Mouse (Mus musculus) adrenal gland, postnatal 4 days (tissue): ENCODE measurements around the gene Scaf8. TPM values are rescaled to one million over a fixed set of nuclear protein-coding genes. Genes with fewer than 3 reads are reported as not detected.
"Not testable (repeated sequence)": the region's sequence is repeated elsewhere in the genome, so short reads cannot be mapped to it uniquely, and the experiment has no call there.

Experiments used
- DNase-seq, 2 experiments: peaks; one replicate each; pipeline ENCODE4 v3.0.0; 2021 to 2022; ENCODE audit warnings: low spot score in 2 of 2, mixed read lengths in 2 of 2
- total RNA-seq, 2 experiments: library from RNA; stranded (reverse); gene quantifications; 2 replicates each; pipeline ENCODE4 v1.2.3; 2021

Gene Scaf8
- total RNA-seq, 2 experiments from 2014 or later, result 57.3 to 60.4 TPM

DNA sequence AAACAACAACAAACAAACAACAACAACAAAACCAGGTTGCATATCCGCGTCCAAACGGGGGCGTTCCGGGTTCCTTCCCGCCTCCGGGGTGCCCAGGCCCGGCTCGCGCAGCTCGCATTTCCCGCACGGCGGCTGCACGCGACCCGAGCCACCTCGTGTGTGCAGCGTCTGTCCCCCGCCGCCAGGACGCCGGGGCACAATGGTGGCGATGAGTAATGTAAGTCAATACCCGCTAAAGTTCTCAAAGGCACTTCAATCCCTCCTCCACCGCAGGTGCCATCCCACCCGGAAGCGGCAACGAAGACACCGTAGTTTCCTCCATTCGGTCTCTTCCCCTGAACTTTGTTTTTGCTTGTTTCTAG, 433 bp upstream of the Scaf8 start:
- no peak for DNase-seq

DNA sequence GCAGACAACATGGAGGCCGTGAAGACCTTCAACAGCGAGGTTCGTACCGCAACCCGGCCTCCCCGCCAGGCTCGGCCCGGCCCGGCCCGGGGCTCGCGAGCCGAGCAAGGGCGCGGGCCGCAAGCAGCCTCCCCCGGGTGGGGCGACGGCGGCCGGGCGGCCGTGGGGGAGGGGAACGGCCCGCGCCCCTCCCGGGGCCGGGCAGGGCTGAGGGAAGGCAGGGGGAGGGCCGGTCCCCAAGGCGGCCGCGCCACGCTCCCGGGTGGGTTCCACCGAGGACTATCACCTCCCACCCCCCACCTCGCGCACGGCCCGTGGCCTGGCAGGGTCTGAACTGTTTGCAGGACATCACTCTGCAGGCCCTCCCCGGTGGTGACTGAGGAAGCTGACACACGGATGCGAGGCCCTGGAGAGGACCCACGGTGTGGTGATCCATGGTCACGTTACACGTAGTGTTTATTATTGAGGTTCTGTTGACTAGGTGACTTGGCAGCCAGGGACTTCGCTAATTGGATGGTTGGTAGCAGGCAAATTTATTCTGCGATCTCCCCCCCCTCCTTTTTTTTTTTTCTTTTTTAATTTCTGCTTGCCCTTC, 705 bp downstream of the Scaf8 start:
- peak; percentile 55 to 56 for DNase-seq

DNA sequence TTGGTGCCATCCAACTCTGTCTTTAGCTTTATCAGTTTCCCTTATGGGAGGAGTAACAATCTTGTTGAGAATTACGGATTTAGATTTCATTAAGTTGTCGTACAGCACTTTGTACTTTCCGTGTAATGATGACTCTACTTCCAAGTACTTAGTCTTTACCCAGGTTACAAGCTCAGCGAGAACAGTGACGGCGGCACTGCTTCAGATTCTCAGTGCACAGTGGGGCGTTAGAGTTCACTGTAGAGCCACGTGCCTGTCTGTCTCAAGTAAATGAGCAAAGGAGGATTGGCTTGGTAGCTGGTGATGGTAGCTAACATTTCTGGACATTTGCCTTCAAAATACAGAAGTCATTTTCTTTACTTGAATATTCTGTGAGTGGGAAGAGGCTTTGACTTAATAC, 6.2 kb downstream of the Scaf8 start:
- not testable (repeated sequence) for DNase-seq

DNA sequence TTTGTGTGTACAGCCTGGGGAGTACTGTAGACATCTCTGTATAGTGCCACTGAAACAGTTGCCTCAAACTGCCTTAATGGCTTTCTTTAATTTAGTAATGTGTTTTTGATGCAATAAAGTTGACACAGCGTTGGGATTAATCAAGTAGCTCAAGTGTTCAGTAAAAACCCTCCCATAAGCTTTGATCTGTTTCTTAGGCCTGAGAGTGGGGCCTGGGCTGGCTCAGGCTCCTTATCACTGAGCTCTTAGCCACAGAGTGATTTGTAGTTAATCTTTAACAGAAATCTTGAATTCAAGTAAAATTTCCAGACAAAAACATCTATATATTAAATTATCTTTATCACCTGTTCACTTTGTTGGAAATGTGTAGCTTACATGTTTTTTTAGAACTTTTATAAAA, 8.8 kb downstream of the Scaf8 start:
- DNase-seq, result not testable (repeated sequence)

DNA sequence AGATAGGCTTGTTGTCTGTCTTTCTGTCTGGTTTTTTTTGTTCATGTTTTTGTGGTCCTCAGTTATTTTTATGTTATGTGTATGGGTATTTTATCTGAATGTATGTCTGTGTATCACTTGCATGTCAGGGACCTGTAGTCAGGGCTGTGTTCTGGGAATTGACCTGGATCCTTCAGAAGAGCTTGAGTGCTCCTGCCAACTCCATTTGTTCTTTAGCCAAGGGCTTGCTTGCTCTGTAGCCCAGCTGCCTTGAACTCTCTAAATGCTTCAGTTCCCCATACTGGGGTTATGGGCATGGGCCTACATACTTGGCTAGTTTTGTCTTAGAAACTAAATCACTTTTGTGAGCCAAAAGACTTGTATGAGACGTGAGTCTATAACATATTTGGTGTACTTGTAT, 13.9 kb downstream of the Scaf8 start:
- DNase-seq, result no peak

DNA sequence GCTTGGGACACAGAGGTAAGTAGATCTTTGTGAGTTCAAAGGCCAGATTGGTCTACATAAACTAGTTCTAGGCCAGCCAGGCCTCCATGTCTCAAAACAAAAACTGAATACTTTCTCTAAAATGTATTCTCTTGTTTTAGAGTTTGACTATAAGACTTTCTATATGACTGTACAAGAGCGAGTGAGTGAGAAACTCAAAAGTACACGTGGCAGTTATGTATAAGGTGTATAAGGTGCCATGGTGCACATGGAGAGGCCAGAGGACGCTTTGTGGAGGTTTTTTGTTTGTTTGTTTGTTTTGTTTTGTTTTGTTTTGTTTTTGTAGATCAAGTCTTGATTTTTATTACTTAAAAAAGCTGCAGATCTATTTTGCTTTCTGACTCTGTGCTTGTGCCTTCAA, 15.0 kb downstream of the Scaf8 start:
- no peak for DNase-seq

DNA sequence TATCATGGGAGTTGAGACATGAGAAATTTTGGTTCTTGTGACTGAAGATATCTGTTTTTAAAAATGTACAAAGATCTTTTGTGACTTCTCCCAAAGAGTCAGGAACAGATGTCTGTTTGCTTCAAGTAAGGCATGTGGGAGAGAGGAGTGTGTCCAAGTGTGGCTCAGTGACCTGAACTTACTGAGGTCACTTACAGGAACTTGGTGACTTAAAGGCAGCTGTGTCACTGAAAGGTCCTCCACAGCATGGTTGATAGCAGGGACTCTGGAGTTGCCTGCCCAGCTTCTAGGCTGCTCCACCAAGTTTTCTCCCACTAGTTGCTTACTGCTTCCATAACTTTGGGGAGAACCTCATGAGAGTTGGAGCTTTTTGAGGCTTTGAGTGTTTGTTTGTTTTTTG, 20.6 kb downstream of the Scaf8 start:
- no peak for DNase-seq

DNA sequence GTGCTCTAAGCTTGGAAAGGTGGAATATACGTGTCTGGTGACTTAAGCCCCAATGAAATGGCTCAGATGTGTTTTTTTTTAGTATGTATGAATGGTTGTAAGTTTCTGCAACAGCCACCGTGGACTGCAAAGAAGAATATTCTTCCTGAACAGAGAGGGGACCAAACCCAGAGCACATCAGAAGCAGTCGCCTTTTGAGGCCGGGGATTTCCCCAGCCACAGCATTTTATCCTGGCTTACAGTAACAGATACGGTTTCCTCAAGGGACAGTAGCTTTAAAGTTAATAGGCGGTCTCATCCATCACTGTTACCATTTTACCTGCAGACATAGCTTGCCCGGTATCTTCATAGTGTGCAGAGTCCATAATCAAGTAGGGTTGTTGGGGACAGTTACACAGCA, 21.4 kb downstream of the Scaf8 start:
- no peak for DNase-seq

DNA sequence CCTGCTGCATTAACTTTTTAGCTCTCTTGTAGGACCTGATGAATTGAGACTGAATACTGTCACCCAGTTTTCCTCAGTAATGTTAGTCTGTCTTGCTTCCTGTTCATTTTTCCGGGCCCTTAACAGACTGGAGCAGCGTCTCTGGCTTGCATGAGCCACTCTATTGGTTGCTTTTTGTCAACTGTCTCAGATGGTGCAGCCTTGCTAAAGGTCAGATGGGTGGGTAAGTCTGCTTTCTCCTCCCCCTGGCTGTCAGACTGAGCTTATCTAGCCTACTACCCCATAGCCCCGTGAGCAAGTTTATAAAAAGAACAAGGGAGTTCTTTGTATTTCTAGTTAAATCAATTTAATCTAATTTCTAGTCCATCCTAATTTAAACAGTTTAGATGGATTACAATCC, 23.6 kb downstream of the Scaf8 start:
- no peak for DNase-seq

DNA sequence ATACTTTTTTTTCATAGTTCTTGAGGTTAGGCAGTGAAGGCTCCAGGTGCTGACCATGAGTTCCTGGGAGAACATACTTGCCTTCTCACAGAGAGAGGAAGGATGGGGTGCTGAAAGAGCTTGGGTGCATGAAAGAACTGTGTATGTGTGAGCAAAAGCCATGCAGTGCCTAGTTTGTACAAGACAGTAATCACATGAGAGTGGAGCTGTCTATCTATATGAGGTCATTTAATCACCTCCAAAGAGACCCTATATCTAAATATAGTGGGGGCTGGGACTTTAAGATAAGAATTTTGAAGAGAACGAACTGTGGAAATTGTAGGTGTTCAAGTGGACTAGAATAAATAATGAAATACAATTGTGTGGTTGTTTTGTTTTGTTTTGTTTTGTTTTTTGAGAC, 25.3 kb downstream of the Scaf8 start:
- no peak for DNase-seq

DNA sequence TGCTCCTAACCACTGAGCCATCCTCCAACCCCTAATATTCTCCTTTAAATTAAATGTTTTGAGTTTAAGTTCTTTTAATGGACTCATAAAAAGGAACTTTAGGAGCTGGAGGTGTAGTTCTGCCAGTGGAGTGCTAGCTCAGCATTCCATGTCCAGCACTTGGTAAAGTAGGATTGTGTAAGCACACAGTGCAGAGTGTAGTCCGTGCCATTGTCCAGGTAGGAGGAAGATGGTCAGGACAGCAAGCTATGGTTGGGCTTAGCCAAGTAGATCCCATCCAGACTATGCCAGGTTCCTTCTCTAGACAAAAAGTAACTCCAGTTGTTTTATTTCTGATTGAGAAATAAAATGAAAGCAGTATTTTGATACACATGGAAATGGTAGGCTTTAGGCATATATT, 34.1 kb downstream of the Scaf8 start:
- DNase-seq, result no peak

DNA sequence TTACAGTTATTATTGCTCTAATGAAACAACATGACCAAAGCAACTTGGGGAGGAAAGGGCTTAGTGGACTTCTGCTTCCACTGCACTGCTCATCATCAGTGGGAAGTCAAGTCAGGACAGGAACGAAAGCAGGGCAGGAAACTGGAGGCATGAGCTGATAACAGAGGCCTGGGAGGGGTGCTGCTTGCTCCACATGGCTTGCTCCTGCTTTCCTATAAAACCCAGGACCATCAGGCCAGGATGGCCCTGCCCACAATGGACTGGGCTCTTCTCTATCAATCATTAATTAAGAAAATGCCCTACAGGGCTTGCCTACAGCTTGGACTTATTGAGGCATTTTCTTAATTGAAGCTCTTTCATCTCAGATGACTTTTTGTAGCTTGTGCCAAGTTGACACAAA, 34.8 kb downstream of the Scaf8 start:
- DNase-seq, result no peak

DNA sequence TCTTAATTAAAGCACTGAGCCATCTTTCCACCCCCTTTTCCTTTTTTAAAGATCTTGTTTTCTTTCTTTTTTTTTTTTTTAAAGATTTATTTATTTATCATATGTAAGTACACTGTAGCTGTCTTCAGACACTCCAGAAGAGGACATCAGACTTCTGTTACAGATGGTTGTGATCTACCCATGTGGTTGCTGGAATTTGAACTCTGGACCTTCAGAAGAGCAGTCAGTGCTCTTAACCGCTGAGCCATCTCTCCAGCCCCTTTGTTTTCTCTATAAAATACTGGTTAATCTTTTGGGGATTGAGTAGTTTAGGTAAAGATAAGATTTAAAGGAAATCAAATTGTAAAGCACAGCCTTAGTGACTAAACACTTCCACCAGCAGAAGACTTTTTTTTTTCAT, 35.9 kb downstream of the Scaf8 start:
- not testable (repeated sequence) for DNase-seq

DNA sequence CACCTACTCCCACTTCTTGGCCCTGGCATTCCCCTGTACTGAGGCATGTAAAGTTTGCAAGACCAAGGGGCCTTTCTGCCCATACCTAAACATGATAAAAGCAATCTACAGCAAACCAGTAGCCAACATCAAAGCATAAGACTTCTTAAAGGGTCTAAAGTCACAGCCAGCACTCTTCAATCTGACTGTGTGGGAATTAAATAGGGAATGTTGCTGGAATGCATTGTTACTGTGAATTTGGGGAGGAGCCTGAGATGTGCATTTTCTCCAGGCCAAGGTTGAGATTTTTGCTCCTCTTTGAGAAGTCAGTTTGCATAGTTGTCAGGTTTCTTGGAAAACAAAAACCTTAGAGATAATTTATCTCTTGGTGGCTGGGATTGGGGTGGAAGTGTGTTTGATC, 36.4 kb downstream of the Scaf8 start:
- DNase-seq, result no peak

DNA sequence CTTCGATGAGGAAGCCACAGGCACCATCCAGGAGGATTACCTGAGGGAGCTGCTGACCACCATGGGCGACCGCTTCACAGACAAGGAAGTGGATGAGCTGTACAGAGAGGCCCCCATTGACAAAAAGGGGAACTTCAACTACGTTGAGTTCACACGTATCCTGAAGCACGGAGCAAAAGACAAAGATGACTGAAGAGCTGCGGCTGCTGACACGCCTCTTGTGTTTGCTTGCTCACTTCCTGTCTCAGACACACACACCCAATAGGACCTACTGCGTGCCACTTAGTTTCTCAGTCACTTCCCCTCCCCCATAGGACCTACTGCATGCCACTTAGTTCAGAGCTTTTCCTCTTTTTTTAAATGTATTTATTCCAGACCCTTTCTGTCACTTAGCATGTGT, 41.4 kb downstream of the Scaf8 start:
- not testable (repeated sequence) for DNase-seq

DNA sequence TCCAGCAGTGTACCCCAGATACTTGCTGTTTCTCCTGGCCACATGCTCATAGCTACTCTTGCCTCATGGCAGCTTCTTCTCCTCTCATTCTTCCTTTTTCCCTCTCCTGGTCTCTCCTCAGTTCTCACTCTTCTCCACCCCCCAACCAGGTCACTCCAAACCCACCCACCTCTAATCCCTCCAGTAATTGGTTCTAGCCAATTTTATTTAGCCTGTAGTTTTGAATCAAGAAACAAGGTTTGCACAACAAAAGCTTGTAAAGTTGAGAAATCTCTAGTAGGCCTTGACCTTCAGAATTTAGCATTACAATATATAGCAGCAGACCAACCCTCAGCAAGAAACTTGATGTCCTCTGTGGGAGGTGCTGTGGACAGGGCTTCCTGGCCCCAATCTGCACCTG, 42.2 kb downstream of the Scaf8 start:
- no peak for DNase-seq

DNA sequence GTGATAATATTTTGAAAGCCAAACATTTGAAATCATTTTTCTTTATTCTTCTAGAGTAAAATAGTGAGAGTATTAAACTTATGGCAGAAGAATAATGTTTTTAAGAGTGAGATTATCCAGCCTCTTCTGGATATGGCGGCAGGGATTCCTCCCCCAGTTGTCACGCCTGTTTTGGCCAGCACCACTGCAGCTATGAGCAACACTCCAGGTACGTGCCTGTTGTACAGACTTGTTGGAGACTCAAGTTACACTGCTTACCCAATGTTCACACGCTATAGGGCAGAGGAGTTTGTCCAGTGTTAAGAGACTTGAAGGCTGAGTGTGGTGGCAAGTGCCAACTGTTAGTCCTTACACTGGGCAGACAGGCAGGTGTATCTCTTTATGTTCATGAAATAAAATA, 48.1 kb downstream of the Scaf8 start:
- no peak for DNase-seq

DNA sequence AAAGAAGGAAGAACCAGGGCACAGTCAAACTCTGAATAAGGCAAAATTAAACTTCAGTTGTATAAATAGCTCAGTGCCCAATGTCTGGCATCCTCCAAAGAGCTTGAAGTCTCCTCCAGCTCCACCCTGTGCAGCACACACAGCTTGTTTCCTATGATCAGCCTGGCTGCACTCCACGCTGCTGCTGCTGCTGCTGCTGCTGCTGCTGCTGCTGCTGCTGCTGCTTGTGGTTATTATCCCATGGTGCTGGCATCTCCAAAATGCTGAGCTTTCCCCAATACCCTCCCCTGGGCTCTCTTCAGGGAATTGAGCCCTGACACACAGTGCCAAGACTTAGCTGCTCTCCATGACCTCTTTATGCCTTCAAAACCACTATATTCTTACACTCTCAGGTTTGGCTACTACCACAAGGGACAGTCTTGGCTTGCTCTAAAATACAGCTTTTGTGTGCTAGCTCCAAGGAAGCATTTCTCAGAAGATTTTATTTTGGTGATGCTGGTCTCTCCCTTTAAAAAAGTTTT, 65.7 kb downstream of the Scaf8 start:
- not testable (repeated sequence) for DNase-seq

DNA sequence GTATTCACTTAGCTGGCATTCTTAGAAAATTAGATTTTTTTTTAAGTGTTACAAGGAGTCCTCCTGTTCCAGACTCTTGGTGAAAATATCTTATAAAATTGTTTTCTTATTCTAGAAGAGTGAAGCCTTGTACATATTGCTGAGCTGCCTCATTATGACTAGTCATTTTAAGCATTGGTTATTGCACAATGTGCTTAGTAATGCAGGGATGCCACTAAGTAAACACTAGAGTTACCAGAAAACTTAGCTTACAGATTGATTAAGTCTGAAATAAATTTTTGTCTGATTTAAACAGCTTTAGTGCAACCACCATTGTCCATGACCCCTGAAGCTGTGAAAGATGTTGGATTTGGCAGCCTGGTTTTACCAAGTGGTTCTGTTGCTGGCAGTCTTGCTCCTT, 80.7 kb downstream of the Scaf8 start:
- DNase-seq, result not testable (repeated sequence)

DNA sequence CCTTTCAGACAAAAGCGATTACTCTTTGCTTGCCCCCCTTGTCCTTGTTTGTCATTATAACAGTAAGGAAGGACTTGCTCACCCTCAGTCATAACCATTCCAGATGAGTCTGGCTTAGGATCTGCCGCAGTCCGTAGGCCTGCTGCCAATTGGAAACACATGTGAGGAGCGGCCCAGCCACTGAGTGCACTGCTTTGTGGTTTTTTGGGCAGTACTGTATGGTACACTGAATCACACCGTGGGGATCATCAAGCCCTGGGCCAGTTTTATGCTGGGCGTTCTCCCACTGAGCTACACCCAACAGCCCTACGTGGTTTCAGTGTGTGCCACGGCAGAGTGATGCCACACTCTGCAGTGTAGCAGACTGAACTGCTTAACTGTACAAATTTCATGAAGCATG, 85.6 kb downstream of the Scaf8 start:
- DNase-seq, result no peak

DNA sequence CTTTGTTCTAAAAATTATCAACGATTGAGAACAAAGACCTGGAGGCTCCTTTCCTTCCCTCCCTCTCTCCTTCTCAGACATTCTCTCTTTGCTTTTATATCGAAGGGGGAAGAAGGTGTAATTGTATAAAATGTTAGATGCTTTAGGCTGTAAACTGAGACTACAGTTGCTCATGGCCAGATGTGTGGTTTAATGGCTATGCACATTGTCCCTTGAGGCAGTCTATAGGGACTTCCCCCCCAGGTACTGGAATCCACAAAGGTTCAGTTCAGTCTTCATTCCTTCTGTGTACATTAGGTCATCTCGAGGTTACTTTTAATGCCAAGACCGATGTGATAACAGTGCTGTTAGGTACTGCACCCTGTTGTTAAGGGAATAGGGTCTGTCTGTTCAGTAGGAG, 89.1 kb downstream of the Scaf8 start:
- DNase-seq, result no peak

DNA sequence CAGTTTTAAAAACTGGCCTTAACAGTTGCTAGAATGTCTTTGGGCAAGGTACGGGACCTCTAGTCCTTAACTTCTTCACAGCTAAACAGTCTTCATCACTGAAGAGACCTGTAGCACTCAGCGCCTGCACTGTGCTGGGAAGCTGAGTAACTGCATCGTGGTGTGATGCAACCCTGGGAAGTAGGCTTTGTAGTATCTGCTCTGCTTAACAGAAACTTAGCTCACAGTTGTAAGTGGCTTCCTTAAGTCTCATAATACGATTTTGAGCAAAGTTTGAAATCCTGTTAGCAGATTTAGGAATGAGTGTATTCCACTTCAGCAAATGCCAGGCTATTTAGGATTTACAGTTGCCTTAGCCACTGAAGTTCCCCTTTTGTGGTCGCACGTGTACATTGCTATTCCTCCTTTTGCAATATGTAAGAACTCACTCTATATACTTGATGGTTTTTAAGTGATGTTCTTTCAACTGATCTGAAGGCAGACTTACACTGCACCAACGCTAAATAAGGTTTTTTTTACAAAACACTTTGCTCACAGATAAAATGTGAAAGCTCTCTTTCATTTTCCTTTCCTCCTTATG, 90.1 kb downstream of the Scaf8 start:
- no peak for DNase-seq
